Mouse (Mus musculus): ENCODE measurements at regions not wholly inside any gene's neighbourhood (a gene's known extent, or its start where the extent isn't known, plus 50 kb on each side); places are given as distances from the start of the nearest gene placed in this dataset.

DNA sequence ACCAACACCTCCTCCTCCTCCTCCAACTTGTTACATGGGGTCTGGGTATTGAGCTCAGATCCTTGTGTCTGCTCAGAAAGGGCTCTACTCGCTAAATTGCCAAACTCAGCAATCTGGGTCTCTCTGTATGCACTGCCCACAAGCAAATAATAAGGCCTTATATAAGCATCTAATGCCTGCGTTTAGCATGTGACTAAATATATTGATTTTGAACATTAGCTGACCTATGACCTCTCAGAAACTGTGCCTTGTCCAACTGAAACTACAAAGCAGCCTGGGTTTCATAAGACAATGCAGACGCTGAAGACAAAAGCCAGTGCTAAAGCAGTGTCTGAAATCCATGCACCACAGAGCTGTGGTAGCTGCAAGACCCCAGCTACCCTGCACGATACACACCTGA, 206.3 kb upstream of the Mkln1 start:
- Histone ChIP-seq H3K36me3 (replicated peaks; ENCODE audit: control insufficient read depth, insufficient read depth) (no peaks in the 10 kb centered on the region), H3K9ac (no peak overlapping the region), H3K9me3 (ENCODE audit: control insufficient read depth, low read length) (no peaks in the 10 kb centered on the region), H3K27ac (no peak overlapping the region), H3K4me2 (replicated peaks) (no peak overlapping the region), H3K4me3 (replicated peaks; ENCODE audit: low read length) (no peak overlapping the region), H3K27me3 (ENCODE audit: control insufficient read depth, insufficient read depth, low read length) (no peaks in the 10 kb centered on the region), H3K4me1 (replicated peaks; ENCODE audit: control insufficient read depth, insufficient read depth, low read length) (no peaks in the 10 kb centered on the region)
- 80% methylated on average over 4 of the region's 4 CpGs for WGBS
- DNase-seq (ENCODE audit: low spot score) (no peak), ATAC-seq (ENCODE audit: low FRiP score) (no peak)

DNA sequence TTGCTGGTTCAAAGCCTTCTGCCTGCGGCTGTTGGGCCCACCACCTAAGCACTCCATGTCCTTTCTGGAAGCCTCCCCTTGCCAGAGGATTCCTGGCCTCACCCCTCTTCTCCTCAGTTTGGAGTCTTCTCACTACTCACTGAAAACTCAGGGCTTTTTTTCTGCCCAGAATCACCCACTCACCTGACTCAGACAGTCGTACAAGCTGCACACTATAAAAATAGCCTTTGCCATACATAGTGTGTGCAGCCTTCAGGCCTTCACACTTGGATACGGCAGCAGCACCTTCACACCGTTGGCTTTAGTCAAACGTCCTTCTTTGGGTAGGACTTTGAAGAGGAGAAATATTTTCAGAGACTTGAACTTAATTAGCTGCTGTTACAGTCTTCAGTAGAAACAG, 205.3 kb upstream of the Mkln1 start:
- DNase-seq (ENCODE audit: low spot score) (no peak), ATAC-seq (ENCODE audit: low FRiP score) (no peak)
- no peak overlapping the region for H3K27ac ChIP-seq
- no peak overlapping the region for H3K4me3 ChIP-seq (replicated peaks; ENCODE audit: low read length)
- H3K27me3 ChIP-seq (ENCODE audit: control insufficient read depth, insufficient read depth, low read length), result no peaks in the 10 kb centered on the region
- WGBS, result 93% methylated on average over 5 of the region's 5 CpGs
- H3K4me2 ChIP-seq (replicated peaks), result no peak overlapping the region
- H3K9me3 ChIP-seq (ENCODE audit: control insufficient read depth, low read length), result no peaks in the 10 kb centered on the region
- H3K9ac ChIP-seq, result no peak overlapping the region
- H3K36me3 ChIP-seq (replicated peaks; ENCODE audit: control insufficient read depth, insufficient read depth), result no peaks in the 10 kb centered on the region
- H3K4me1 ChIP-seq (replicated peaks; ENCODE audit: control insufficient read depth, insufficient read depth, low read length), result no peaks in the 10 kb centered on the region

GRCm38 (mm10) chr6:31197631-31198338, 200.8 kb upstream of the Mkln1 start:
- Histone ChIP-seq H3K4me2 (replicated peaks) (no peak overlapping the region), H3K4me3 (replicated peaks; ENCODE audit: low read length) (no peak overlapping the region), H3K9me3 (ENCODE audit: control insufficient read depth, low read length) (no peaks in the 10 kb centered on the region), H3K36me3 (replicated peaks; ENCODE audit: control insufficient read depth, insufficient read depth) (no peaks in the 10 kb centered on the region), H3K9ac (no peak overlapping the region), H3K27me3 (ENCODE audit: control insufficient read depth, insufficient read depth, low read length) (no peaks in the 10 kb centered on the region), H3K27ac (no peak overlapping the region), H3K4me1 (replicated peaks; ENCODE audit: control insufficient read depth, insufficient read depth, low read length) (no peaks in the 10 kb centered on the region)
- 66% methylated on average over 4 of the region's 4 CpGs for WGBS
- DNase-seq (ENCODE audit: low spot score) (no peak), ATAC-seq (ENCODE audit: low FRiP score) (no peak)

DNA sequence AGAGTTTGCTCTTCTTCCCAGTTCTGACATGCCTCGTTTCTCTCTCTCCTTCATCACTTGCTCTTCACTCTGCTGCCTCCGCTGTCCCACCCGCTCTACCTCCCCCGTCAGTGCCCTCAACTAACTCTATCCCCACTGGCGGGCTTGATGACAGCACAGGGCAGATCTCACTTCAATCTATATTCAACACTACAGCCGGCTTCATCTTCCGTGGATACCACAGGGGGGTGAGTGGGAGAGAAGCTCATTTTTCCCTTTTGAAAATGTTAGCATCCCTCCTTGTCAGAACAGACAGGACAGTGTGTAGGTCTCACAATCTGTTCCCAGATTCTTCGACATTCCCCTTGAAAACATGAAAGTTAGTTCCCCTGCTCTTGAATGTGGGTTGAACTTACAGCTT, 200.2 kb upstream of the Mkln1 start:
- Histone ChIP-seq H3K27me3 (ENCODE audit: control insufficient read depth, insufficient read depth, low read length) (no peaks in the 10 kb centered on the region), H3K4me1 (replicated peaks; ENCODE audit: control insufficient read depth, insufficient read depth, low read length) (no peaks in the 10 kb centered on the region), H3K36me3 (replicated peaks; ENCODE audit: control insufficient read depth, insufficient read depth) (no peaks in the 10 kb centered on the region), H3K9me3 (ENCODE audit: control insufficient read depth, low read length) (no peaks in the 10 kb centered on the region), H3K27ac (no peak overlapping the region), H3K9ac (no peak overlapping the region), H3K4me2 (replicated peaks) (no peak overlapping the region), H3K4me3 (replicated peaks; ENCODE audit: low read length) (no peak overlapping the region)
- WGBS, result 71% methylated on average over 8 of the region's 8 CpGs
- no peak for DNase-seq (ENCODE audit: low spot score)
- no peak for ATAC-seq (ENCODE audit: low FRiP score)

DNA sequence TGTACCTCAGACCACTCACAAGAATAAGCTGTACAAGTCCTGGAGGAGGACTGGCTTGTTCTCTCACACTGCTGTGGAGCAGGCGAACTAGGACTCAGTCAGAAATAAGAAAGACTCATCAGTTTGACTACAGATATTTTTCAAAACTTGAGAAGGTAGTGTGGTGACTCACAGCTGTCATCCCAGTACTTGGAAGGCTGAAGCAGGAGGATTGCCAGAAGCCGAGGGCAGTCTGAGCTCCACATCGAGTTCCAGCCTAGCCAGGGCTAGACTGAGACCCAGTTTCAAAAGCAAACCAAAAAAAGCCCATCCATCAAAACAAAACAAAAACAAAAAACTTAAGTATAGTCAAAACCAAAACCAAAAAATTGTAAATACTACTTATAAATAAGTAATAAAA, 197.8 kb upstream of the Mkln1 start:
- Histone ChIP-seq H3K27me3 (ENCODE audit: control insufficient read depth, insufficient read depth, low read length) (no peaks in the 10 kb centered on the region), H3K4me2 (replicated peaks) (no peak overlapping the region), H3K36me3 (replicated peaks; ENCODE audit: control insufficient read depth, insufficient read depth) (no peaks in the 10 kb centered on the region), H3K4me3 (replicated peaks; ENCODE audit: low read length) (no peak overlapping the region), H3K27ac (no peak overlapping the region), H3K9me3 (ENCODE audit: control insufficient read depth, low read length) (no peaks in the 10 kb centered on the region), H3K9ac (no peak overlapping the region), H3K4me1 (replicated peaks; ENCODE audit: control insufficient read depth, insufficient read depth, low read length) (no peaks in the 10 kb centered on the region)
- WGBS, result 86% methylated on average over 3 of the region's 3 CpGs
- no peak for ATAC-seq (ENCODE audit: low FRiP score)
- no peak for DNase-seq (ENCODE audit: low spot score)

DNA sequence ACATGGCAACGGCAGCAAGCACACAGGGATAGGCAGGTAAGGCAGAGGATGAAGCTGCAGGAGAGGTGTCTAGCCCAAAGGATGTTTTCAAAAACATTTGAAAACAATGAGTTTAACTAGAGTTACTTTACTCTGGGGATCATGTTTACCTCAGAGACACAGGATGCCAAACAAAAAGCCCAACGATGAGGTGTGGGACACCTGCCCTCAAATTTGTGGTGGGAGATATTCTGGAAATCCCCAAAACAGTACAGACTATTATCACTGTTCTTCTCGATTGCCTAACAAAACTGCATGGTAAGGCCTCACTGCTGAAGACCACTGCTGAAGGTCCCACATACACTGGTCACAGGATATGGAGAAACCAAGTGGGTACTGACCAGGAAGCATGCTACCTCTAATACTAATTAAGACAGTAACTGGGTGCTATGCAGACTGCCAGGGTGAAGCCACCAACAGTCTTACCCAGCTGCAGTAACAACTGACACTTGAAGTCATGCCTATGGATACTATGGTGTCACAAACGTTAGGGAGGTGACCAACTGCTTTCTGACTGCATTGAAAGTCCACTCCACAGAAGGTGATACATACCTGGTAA, 197.1 kb upstream of the Mkln1 start:
- H3K9me3 ChIP-seq (ENCODE audit: control insufficient read depth, low read length), result no peaks in the 10 kb centered on the region
- H3K36me3 ChIP-seq (replicated peaks; ENCODE audit: control insufficient read depth, insufficient read depth), result no peaks in the 10 kb centered on the region
- H3K9ac ChIP-seq, result no peak overlapping the region
- no peak overlapping the region for H3K4me3 ChIP-seq (replicated peaks; ENCODE audit: low read length)
- H3K27ac ChIP-seq, result no peak overlapping the region
- H3K27me3 ChIP-seq (ENCODE audit: control insufficient read depth, insufficient read depth, low read length), result no peaks in the 10 kb centered on the region
- DNase-seq (ENCODE audit: low spot score) (no peak), ATAC-seq (ENCODE audit: low FRiP score) (no peak)
- WGBS, result 88% methylated on average over 4 of the region's 4 CpGs
- H3K4me1 ChIP-seq (replicated peaks; ENCODE audit: control insufficient read depth, insufficient read depth, low read length), result no peaks in the 10 kb centered on the region
- H3K4me2 ChIP-seq (replicated peaks), result no peak overlapping the region

DNA sequence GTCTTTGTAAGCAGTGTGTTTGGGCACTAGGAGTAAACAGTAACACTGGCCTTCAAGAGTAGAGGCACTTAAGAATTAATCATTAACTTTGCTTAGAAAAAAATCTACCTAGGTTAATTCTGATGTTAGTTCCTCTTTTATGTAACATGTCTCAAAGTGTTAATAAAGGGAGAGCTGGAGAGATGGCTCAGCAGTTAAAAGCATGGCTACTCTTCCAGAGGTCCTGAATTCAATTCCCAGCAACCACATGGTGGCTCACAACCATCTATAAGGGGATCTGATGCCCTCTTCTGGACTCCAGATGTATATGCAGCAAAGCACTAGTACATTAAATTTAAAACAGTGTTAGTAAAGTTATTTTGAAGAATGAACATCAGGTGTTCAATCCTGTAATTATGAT, 195.9 kb upstream of the Mkln1 start:
- no peak overlapping the region for H3K4me3 ChIP-seq (replicated peaks; ENCODE audit: low read length)
- H3K36me3 ChIP-seq (replicated peaks; ENCODE audit: control insufficient read depth, insufficient read depth), result no peaks in the 10 kb centered on the region
- H3K27ac ChIP-seq, result no peak overlapping the region
- H3K4me1 ChIP-seq (replicated peaks; ENCODE audit: control insufficient read depth, insufficient read depth, low read length), result no peaks in the 10 kb centered on the region
- no peaks in the 10 kb centered on the region for H3K9me3 ChIP-seq (ENCODE audit: control insufficient read depth, low read length)
- ATAC-seq (ENCODE audit: low FRiP score) (no peak), DNase-seq (ENCODE audit: low spot score) (no peak)
- H3K4me2 ChIP-seq (replicated peaks), result no peak overlapping the region
- no peak overlapping the region for H3K9ac ChIP-seq
- no peaks in the 10 kb centered on the region for H3K27me3 ChIP-seq (ENCODE audit: control insufficient read depth, insufficient read depth, low read length)

DNA sequence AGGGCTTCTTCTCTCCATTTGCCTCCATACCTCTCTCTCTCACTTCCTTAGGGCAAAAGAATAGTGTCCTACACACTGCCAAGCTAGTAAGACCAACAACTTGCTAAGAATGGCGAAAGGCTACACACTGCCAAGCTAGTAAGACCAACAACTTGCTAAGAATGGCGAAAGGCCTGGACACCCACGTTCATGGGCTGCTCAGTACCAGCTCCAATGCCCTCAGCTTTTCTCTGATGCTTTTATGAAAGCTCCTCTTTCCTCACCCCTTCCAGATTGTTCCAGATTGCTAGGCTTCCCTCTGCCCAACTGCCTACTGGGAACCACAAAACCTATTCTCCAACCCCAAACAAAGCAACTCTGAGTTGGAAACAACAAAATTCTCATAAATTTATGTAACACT, 194.1 kb upstream of the Mkln1 start:
- H3K36me3 ChIP-seq (replicated peaks; ENCODE audit: control insufficient read depth, insufficient read depth), result no peaks in the 10 kb centered on the region
- H3K4me2 ChIP-seq (replicated peaks), result no peak overlapping the region
- no peaks in the 10 kb centered on the region for H3K9me3 ChIP-seq (ENCODE audit: control insufficient read depth, low read length)
- DNase-seq (ENCODE audit: low spot score) (no peak), ATAC-seq (ENCODE audit: low FRiP score) (no peak)
- no peak overlapping the region for H3K27ac ChIP-seq
- no peak overlapping the region for H3K4me3 ChIP-seq (replicated peaks; ENCODE audit: low read length)
- no peak overlapping the region for H3K9ac ChIP-seq
- no peaks in the 10 kb centered on the region for H3K4me1 ChIP-seq (replicated peaks; ENCODE audit: control insufficient read depth, insufficient read depth, low read length)
- H3K27me3 ChIP-seq (ENCODE audit: control insufficient read depth, insufficient read depth, low read length), result no peaks in the 10 kb centered on the region
- 93% methylated on average over 3 of the region's 3 CpGs for whole genome bisulfite sequencing

DNA sequence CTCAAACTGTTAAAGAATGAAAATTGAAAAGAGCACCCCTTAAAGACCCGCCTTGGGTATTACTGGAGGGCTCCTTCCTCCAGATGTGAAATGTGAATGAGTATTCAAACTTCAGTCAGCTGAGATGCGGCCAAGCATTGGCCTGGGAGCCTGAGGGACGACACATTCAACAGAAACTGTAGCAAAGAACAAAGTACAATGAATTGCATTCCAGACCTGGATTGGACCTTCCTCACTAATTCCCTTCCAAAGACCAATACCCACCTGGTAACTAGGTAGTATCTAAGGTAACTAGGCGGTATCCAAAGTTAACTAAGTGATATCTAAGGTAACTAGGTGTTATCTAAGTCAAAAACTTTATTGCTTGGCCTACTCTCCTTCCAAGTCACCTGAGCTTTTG, 193.7 kb upstream of the Mkln1 start:
- WGBS, result 77% methylated on average over 4 of the region's 4 CpGs
- no peaks in the 10 kb centered on the region for H3K9me3 ChIP-seq (ENCODE audit: control insufficient read depth, low read length)

DNA sequence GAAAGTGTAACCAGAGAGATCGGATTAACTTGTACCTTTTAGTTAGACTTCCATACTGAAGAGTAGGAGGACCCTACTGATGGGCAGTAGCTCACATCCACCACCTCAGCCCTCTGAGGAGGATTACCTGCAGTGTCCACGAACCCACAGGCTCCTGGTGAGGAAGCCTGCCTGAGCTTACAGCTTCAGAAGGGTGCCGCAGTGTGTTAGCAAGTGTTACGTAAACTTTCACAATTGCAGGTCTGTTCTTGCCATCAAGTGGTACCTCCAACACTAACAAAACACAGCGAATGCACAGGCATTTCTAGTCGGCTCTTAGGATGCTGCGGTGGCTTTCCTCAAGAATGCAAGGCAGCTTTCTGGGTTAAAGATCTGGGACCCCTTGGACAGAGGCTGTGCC, 192.4 kb upstream of the Mkln1 start:
- no peak overlapping the region for H3K27ac ChIP-seq
- no peaks in the 10 kb centered on the region for H3K27me3 ChIP-seq (ENCODE audit: control insufficient read depth, insufficient read depth, low read length)
- H3K4me1 ChIP-seq (replicated peaks; ENCODE audit: control insufficient read depth, insufficient read depth, low read length), result no peaks in the 10 kb centered on the region
- DNase-seq (ENCODE audit: low spot score) (no peak), ATAC-seq (ENCODE audit: low FRiP score) (no peak)
- no peak overlapping the region for H3K9ac ChIP-seq
- H3K4me2 ChIP-seq (replicated peaks), result no peak overlapping the region
- H3K36me3 ChIP-seq (replicated peaks; ENCODE audit: control insufficient read depth, insufficient read depth), result no peaks in the 10 kb centered on the region
- 88% methylated on average over 7 of the region's 7 CpGs for whole genome bisulfite sequencing
- no peaks in the 10 kb centered on the region for H3K9me3 ChIP-seq (ENCODE audit: control insufficient read depth, low read length)
- no peak overlapping the region for H3K4me3 ChIP-seq (replicated peaks; ENCODE audit: low read length)

More for the DNA sequence above, 193.7 kb upstream of the Mkln1 start:
- no peak overlapping the region for H3K9ac ChIP-seq
- no peak overlapping the region for H3K27ac ChIP-seq
- no peak overlapping the region for H3K4me3 ChIP-seq (replicated peaks; ENCODE audit: low read length)
- no peaks in the 10 kb centered on the region for H3K4me1 ChIP-seq (replicated peaks; ENCODE audit: control insufficient read depth, insufficient read depth, low read length)
- ATAC-seq (ENCODE audit: low FRiP score) (no peak), DNase-seq (ENCODE audit: low spot score) (no peak)
- H3K36me3 ChIP-seq (replicated peaks; ENCODE audit: control insufficient read depth, insufficient read depth), result no peaks in the 10 kb centered on the region
- no peaks in the 10 kb centered on the region for H3K27me3 ChIP-seq (ENCODE audit: control insufficient read depth, insufficient read depth, low read length)
- H3K4me2 ChIP-seq (replicated peaks), result no peak overlapping the region
